Mouse (Mus musculus) kidney, adult 2 months (tissue): ENCODE data around the gene Syngr3.

Experiments
- CTCF ChIP-seq: fragments of 200-500 bp; conservative IDR thresholded peaks from 2 replicates; pipeline ENCODE4 v1.5.1; 2011; ENCODE audit warnings: low read depth, mild to moderate bottlenecking, control low read depth, low read length, moderate library complexity, mixed read lengths; ENCODE audit not compliant: insufficient read depth, insufficient read length
- POLR2A ChIP-seq: fragments of 200-500 bp; IDR thresholded peaks from one replicate; pipeline ENCODE4 v1.6.1; 2011; ENCODE audit warnings: low read depth, low read length, control low read depth

- peak; percentile 89 for TF ChIP-seq CTCF
- TF ChIP-seq POLR2A, result no peak
These were observed 22.3 kb downstream of the Syngr3 start for GRCm38 (mm10) chr17:24667416-24667815.
